Mouse (Mus musculus) lung, embryonic 14.5 days (tissue): Measurements from ENCODE around the gene Mta2. TPM values are rescaled to one million over a fixed set of nuclear protein-coding genes. Genes with fewer than 3 reads are reported as not detected.

Source experiments
- ATAC-seq: fragments of 200-750 bp; cut with Nextera tagmentation; 2 replicates; pipeline ENCODE4 v1.8.0; 2017; ENCODE audit warnings: mild to moderate bottlenecking, moderate TSS enrichment, moderate library complexity; ENCODE audit not compliant: insufficient read depth
- DNase-seq: peaks from one replicate; pipeline ENCODE4 v3.0.0-alpha.2; 2015
- H3K27ac ChIP-seq: fragments of 300-500 bp; sonication (generic); 2 replicates; pipeline ENCODE4 v1.5.1; 2014; ENCODE audit warnings: low read depth, mild to moderate bottlenecking, moderate library complexity
- H3K27me3 ChIP-seq: fragments of 300-500 bp; sonication (generic); 2 replicates; pipeline ENCODE4 v1.6.1; 2014; ENCODE audit warnings: low read length, control low read depth; ENCODE audit not compliant: insufficient read depth
- H3K36me3 ChIP-seq: fragments of 300-500 bp; sonication (generic); 2 replicates; pipeline ENCODE4 v1.6.1; 2014; ENCODE audit warnings: control low read depth; ENCODE audit not compliant: insufficient read depth
- H3K4me1 ChIP-seq: fragments of 300-500 bp; sonication (generic); 2 replicates; pipeline ENCODE4 v1.6.1; 2014; ENCODE audit warnings: antibody characterized with exemption, control low read depth; ENCODE audit not compliant: insufficient read depth
- H3K4me2 ChIP-seq: fragments of 300-500 bp; sonication (generic); 2 replicates; pipeline ENCODE4 v1.6.1; 2014; ENCODE audit warnings: mild to moderate bottlenecking
- H3K4me3 ChIP-seq: fragments of 300-500 bp; sonication (generic); 2 replicates; pipeline ENCODE4 v1.5.1; 2014; ENCODE audit warnings: low read depth, low read length
- H3K9ac ChIP-seq: fragments of 300-500 bp; sonication (generic); 2 replicates; pipeline ENCODE4 v1.6.1; 2014
- H3K9me3 ChIP-seq: fragments of 300-500 bp; sonication (generic); 2 replicates; pipeline ENCODE4 v1.6.1; 2016; ENCODE audit warnings: low read depth, low read length, control low read depth
- CTCF ChIP-seq: IDR thresholded peaks from 2 replicates; pipeline ENCODE4 v1.5.1; 2016; ENCODE audit warnings: antibody characterized with exemption, low read depth
- WGBS: fragments of 180-500 bp; shearing (Covaris S2); extraction: QIAGEN DNeasy Blood & Tissue Kit; methylation state at CpG from one replicate; pipeline ENCODE4 v1.1.7; 2014; 5-methylcytosine and 5-hydroxymethylcytosine counted together
- polyA plus RNA-seq: library from polyadenylated mRNA; unstranded; fragments of >200 nt; fragmentation: Nextera tagmentation; extraction: Ambion mirVana; gene quantifications from 2 replicates; pipeline ENCODE4 v1.2.1, GENCODE M21; 2014

Mta2 gene
- polyA plus RNA-seq, 1 experiment from 2014 or later, result 52.1 TPM

GRCm38 (mm10) chr19:8987816-8988215 is 46.1 kb downstream of the Mta2 start:
- peaks cover 44% of the 10 kb centered on the region for H3K4me1 ChIP-seq
- H3K9me3 ChIP-seq, result no peaks in the 10 kb centered on the region
- H3K27me3 ChIP-seq, result no peaks in the 10 kb centered on the region; the same call in 1 of the 2 replicates
- no peak overlapping the region for H3K9ac ChIP-seq
- ATAC-seq, result no peak
- no peak for DNase-seq
- H3K36me3 ChIP-seq, result no peaks in the 10 kb centered on the region
- H3K27ac ChIP-seq, result no peak overlapping the region
- 43% methylated on average over 2 of the region's 2 CpGs for WGBS
- no peak for TF ChIP-seq CTCF
- H3K4me2 ChIP-seq, result no peak overlapping the region; the same call in 1 of the 2 replicates
- H3K4me3 ChIP-seq, result no peak overlapping the region

- H3K9ac ChIP-seq, result peak overlapping the region; percentile 80
- H3K4me3 ChIP-seq, result peak overlapping the region; percentile 73
- WGBS, result 23% methylated on average over 15 of the region's 15 CpGs
- no peaks in the 10 kb centered on the region for H3K9me3 ChIP-seq
- H3K27me3 ChIP-seq, result no peaks in the 10 kb centered on the region; the same call in 1 of the 2 replicates
- peaks cover 44% of the 10 kb centered on the region for H3K4me1 ChIP-seq
- H3K4me2 ChIP-seq, result peak overlapping the region; percentile 87
- TF ChIP-seq CTCF, result no peak
- H3K27ac ChIP-seq, result peak overlapping the region; percentile 91
- no peaks in the 10 kb centered on the region for H3K36me3 ChIP-seq
- ATAC-seq (no peak), DNase-seq (no peak)
Observed at GRCm38 (mm10) chr19:8988346-8989065, 46.8 kb downstream of the Mta2 start.

- Histone ChIP-seq H3K4me2 (peak within 1 kb of the TSS; percentile 87), H3K27ac (peak within 1 kb of the TSS; percentile 91), H3K9ac (peak within 1 kb of the TSS; percentile 80), H3K27me3 (no peaks in the 10 kb centered on the region; the same call in 1 of the 2 replicates), H3K36me3 (no peaks in the 10 kb centered on the region), H3K9me3 (no peaks in the 10 kb centered on the region), H3K4me3 (peak within 1 kb of the TSS; percentile 73), H3K4me1 (peaks cover 39% of the 10 kb centered on the region)
- no peak for TF ChIP-seq CTCF
- ATAC-seq, result peak; percentile 59
- peak; percentile 78 for DNase-seq
- WGBS, result under 1% methylated on average over 42 of the region's 42 CpGs
Observed at GRCm38 (mm10) chr19:8989066-8989566, 47.4 kb downstream of the Mta2 start, which contains the start of gene Ahnak. Gene Ahnak (plus strand): TSS chr19:8989284.

GRCm38 (mm10) chr19:8989567-8990431 is 48.1 kb downstream of the Mta2 start:
- TF ChIP-seq CTCF, result peak; percentile 37; the same call in 1 of the 2 replicates
- H3K27me3 ChIP-seq, result no peaks in the 10 kb centered on the region; the same call in 1 of the 2 replicates
- DNase-seq (peak; percentile 95), ATAC-seq (peak; percentile 77)
- H3K9me3 ChIP-seq, result no peaks in the 10 kb centered on the region
- H3K9ac ChIP-seq, result peak overlapping the region; percentile 80
- under 1% methylated on average over 50 of the region's 53 CpGs for WGBS
- H3K4me3 ChIP-seq, result peak overlapping the region; percentile 73
- H3K36me3 ChIP-seq, result no peaks in the 10 kb centered on the region
- H3K27ac ChIP-seq, result peak overlapping the region; percentile 91
- peak overlapping the region; percentile 87 for H3K4me2 ChIP-seq
- peaks cover 32% of the 10 kb centered on the region for H3K4me1 ChIP-seq

- no peak for DNase-seq
Observed at GRCm38 (mm10) chr19:8990432-8991102, 48.9 kb downstream of the Mta2 start.

GRCm38 (mm10) chr19:8991245-8991870 is 49.7 kb downstream of the Mta2 start:
- Histone ChIP-seq H3K4me3 (peak overlapping the region; percentile 73), H3K36me3 (no peaks in the 10 kb centered on the region), H3K27me3 (no peaks in the 10 kb centered on the region; the same call in 1 of the 2 replicates), H3K9ac (peak overlapping the region; percentile 32; the same call in 1 of the 2 replicates), H3K4me2 (peak overlapping the region; percentile 87), H3K27ac (peak overlapping the region; percentile 91), H3K9me3 (no peaks in the 10 kb centered on the region), H3K4me1 (peaks cover 27% of the 10 kb centered on the region)
- no peak for TF ChIP-seq CTCF
- 56% methylated on average over 4 of the region's 4 CpGs for WGBS
- ATAC-seq (no peak), DNase-seq (no peak)

More at GRCm38 (mm10) chr19:8990432-8991102, 48.9 kb downstream of the Mta2 start:
- Histone ChIP-seq H3K4me2 (peak overlapping the region; percentile 87), H3K4me3 (peak overlapping the region; percentile 73), H3K9me3 (no peaks in the 10 kb centered on the region), H3K27me3 (no peaks in the 10 kb centered on the region; the same call in 1 of the 2 replicates), H3K27ac (peak overlapping the region; percentile 91), H3K4me1 (peaks cover 31% of the 10 kb centered on the region), H3K36me3 (no peaks in the 10 kb centered on the region), H3K9ac (peak overlapping the region; percentile 80)
- ATAC-seq, result peak; percentile 75
- no peak for TF ChIP-seq CTCF
- WGBS, result 13% methylated on average over 15 of the region's 15 CpGs
